Mouse (Mus musculus) cortical plate, adult 2 months (tissue): ENCODE measurements around the gene Arhgdia.

Experiments
- CTCF ChIP-seq: fragments of 200-500 bp; IDR thresholded peaks from 2 replicates; pipeline ENCODE4 v1.5.1; 2011; ENCODE audit warnings: mild to moderate bottlenecking, control low read depth, low read length; ENCODE audit not compliant: insufficient read depth; ENCODE audit errors: extremely low read depth
- POLR2A ChIP-seq: fragments of 200-500 bp; IDR thresholded peaks from 2 replicates; pipeline ENCODE4 v1.6.1; 2011; ENCODE audit warnings: mild to moderate bottlenecking, low read length, control low read depth; ENCODE audit not compliant: insufficient read depth; ENCODE audit errors: extremely low read depth

- TF ChIP-seq CTCF (no peak), POLR2A (no peak)
Measured at GRCm38 (mm10) chr11:120575940-120576339, 5.5 kb downstream of the Arhgdia start.
